Mouse (Mus musculus): ENCODE measurements at regions not wholly inside any gene's neighbourhood (a gene's known extent, or its start where the extent isn't known, plus 50 kb on each side); places are given as distances from the start of the nearest gene placed in this dataset.
"Not testable (repeated sequence)": the region's sequence is repeated elsewhere in the genome, so short reads cannot be mapped to it uniquely, and the experiment has no call there.

DNA sequence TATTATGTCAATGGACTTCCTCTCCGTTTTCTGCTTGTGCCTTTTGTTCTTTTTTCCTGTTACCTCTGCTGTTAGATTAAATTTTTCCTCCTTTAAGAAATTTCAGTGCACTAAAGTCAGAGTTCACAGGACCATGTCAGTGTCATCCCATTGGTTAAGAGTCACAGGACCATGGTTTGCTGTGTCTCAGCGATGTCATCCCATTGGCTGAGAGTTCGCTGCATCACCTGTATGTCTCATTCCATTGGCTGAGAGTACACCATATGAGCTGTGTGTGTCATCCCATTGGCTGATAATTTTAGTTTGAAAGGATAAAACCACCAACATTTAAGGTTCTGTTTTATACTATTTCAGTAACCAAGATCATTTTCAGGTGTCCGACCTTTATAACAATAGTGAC lies 50.7 kb upstream of the Jade1 start:
- no peak for DNase-seq

DNA sequence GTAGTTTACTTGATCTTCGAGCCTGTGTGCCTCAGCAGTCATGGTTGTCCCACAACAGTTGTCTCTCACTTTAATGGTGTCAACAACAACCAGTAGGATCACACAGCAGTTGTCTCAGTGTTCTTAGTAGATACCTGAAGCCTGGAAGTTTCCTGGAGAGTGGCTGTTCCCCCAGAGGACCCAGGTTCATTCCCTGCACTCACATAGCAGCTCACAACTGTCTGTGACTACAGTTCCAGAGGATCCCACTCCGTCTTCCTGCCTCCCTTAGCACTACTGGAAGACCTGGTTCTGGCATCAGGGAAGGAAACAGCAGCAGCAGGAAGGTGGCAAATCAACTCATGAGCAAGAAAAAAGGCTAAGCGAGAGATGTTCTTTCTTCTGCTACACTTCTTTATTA lies 53.4 kb upstream of the Jade1 start:
- no peak for DNase-seq

DNA sequence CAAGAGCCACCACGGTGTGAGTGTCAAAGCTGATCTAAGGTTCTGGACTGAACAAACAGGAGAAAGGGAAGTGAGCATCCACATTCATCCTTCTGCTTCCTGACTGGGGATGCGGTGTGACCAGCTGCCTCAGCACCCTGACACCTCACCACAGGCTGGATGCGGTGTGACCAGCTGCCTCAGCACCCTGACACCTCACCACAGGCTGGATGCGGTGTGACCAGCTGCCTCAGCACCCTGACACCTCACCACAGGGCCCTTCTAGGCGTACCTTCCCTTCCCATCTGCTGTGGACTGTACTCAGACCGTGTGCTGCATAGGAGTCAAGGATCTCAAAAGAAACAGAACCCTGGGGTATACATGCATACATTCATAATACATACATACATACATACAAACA lies 53.9 kb upstream of the Jade1 start:
- DNase-seq = not testable (repeated sequence)

DNA sequence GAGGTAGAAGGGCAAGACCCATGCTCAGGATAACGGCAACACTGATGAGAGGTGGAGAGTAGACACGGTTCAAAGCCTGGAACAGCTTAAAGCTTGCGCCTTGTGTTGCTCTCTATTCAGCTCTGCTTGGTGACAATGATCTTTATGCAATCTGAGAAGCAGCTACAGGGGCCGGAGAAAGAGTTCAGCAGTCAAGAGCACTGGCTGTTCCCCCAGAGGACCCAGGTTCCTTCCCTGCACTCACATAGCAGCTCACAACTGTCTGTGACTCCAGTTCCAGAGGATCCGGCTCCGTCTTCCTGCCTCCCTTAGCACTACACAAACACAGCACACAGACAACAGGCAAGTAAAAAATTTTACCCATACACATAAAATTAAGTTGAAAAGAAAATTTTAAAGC lies 54.4 kb upstream of the Jade1 start:
- no peak for DNase-seq

DNA sequence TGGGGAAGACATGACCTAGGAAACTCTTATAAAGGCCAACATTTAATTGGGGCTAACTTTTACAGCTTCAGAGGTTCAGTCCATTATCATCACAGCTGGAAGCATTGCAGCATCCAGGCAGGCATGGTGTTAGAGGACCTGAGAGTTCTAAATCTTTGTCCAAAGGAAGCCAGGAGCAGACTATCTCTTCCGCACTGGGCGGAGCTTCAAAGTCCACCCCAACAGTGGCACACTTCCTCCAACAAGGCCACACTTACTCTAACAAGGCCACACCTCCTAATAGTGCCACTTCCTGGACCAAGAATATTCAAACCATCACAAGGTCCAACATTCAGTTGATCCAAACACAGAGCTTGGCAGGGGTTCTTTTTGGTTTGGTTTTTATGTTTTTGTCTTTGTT lies 55.9 kb upstream of the Jade1 start:
- no peak for DNase-seq

DNA sequence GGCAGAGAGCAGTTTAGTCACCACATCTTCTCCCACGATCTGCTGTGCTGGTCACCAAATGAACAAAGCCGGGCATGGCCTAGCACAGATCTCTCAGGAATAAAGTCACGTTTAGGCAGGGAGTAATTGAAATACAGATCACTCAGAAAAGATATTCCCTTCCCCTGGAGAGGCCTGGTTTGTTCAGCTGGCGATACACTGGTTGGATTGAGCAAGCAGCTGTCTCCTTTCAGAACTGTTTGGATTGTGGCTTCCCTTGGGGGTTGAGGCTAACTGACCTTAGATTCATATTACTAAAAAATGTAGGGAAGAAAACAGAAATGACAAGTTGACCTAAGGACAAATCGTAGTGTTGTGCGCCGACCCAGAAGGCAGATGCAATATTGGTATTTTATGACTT lies 56.7 kb upstream of the Jade1 start:
- DNase-seq = peak; percentile 24

DNA sequence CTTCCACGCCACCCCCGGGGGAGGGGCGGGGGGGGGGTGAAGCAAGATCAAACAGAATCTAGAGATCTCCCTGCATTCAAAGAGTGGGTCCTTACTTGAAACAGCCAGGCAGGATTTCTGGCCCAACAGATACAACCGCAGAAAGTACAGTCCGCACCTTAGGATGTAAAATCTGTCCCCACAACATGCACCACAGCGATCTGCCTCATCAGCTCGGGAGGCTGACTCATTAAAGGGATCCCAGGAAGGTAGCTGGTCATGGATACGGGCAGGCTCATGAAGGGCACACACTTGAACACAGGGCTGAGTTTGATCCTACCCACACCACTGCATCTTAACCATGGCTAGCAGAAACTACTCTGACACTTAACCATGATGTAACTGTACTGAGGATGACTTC lies 57.8 kb upstream of the Jade1 start:
- no peak for DNase-seq

DNA sequence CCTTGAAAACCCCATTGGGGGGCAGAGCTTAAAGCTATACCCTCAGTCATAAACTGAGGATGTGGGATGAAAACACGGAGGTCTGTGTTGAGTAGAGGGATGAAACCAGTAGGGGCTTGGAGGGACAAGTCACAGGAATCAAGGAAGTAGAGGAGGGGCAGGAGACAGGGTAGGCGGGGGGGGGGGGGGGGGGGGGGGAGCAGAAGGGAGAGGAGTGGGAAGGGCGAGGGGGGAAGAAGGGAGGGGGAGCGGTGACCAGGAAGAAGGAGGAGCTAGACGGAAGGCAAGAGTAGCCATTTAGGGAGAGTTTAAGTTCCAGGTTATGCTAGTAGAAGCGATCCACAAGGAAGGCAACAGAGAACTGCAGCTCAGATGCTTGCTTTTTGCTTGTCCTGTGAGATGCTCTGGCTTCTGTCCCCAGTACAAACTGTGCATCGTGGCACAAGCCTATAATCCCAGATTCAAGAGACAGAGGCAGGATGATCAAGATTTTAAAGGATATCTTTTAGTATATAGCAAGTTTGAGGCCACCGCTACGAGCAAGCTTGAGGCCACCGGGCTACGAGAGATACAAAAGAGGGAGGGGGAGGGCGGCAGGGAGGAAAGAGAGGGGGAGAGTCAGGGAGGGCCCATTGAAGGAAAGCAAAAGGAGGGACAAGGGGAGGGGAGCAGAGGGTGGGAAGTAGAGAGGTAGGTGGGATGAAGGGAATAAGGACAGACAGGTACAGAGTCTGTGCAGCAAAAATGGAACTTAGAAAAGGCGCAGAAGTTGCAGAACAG lies 58.4 kb upstream of the Jade1 start:
- DNase-seq = no peak

DNA sequence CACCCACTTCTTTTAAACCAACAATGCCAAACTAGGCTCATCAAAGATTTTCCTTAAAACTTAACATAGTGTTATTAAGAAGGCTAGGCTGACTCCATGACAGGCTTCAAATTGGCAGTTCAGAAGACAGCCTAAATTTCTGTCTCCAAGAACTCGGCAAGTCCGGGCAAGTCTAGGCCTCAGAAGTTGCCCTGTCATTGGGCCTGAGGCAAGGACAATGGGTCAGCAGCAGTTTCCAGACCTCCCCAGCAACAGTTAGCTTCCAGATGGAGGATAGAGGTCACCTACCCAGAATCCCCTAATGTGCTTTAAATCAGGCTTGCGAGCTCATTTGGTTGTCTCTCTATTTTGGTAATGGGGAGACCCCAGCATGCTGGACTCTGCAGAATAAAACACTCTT lies 59.6 kb upstream of the Jade1 start:
- DNase-seq = no peak

DNA sequence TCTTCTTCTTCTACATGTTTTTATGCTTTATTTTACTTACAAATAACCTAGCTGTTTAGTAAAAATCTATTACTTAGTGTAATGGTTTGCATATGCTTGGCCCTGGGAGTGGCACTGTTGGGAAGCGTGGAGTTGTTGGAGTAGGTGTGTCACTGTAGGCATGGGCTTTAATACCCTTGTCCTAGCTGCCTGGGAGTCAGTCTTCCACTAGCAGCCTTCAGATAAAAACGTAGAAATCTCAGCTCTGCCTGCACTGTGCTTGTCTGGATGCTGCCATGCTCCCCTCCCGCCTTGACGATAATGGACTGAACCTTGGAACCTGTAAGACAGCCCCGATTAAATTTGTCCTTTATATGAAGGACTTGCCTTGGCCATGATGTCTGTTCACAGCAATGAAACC lies 60.4 kb upstream of the Jade1 start:
- no peak for DNase-seq

DNA sequence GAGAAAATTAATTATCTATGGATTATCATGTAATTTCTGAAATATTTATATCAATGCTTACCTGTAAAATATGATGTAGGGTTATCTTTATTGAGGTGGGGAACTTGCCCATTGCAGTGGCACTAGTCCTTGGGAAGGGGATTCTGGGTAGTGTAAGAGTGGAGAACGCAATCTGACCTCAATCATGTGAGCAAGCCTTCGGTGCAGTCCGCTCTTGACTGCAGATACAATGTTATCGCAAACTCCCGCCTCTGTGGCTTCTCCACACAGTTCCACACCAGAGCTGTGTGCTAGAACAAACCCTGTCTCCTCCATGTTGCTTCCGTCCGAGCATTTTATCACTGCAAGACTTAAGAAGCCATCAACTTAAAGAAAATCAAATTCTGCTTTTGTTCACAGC lies 62.1 kb upstream of the Jade1 start:
- DNase-seq = no peak

DNA sequence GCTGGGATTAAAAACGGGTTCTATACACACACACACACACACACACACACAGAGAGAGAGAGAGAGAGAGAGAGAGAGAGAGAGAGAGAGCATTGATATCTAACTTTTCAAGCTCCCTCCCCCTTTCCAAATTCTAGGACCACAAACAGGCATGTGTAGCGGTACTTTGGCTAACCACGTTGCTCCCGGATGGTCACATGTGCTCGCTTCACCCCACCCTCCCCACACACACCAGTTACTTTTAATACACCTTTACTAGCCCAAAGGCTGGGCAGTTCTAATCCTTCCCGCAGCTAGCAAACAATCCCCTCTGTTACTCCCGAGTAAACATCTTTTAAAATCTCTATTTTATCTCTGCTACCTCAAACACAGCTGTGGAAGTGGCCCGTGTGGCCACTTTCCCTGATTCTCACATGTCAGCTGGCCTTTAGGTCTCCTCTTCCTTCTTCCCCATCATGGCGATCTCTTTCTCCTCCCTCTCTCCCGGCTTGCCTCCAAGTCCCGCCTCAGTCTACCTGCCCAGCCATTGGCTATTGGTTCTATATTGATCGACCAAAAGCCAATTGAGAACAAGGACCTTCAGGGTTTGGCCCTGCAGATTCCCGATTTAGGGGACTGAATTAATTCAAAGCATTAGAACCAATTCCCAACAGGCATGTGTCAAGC lies 62.7 kb upstream of the Jade1 start:
- DNase-seq = no peak

DNA sequence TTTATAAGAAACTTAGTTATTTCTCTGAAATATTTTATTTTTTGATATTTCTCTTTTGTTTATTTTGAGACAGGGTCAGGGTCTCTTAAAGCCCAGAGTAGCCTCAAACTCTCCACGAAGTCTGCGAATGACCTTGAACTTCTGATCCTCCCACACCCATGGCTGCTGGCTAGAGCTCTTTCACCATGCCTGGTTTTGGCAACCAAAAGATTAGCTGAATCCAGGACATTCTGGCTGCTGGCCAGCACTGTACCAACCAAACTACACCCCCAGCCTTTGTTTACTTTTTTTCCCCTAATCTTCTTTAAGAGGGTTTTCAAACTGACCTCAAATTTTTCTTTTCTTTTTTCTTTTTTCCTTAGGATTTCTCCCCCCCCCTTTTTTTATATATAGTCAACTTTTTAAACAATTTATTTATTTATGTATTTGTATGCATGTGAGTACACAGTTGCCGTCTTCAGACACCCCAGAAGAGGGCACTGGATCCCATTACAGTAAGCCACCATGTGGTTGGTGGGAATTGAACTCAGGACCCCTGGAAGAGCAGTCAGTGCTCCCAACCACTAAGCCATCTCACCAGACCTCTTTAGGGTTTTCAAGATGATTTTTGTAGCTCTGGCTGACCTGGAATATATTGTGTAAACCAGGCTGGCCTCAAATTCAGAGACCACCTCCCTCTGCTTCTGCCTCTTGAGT lies 63.4 kb upstream of the Jade1 start:
- no peak for DNase-seq

DNA sequence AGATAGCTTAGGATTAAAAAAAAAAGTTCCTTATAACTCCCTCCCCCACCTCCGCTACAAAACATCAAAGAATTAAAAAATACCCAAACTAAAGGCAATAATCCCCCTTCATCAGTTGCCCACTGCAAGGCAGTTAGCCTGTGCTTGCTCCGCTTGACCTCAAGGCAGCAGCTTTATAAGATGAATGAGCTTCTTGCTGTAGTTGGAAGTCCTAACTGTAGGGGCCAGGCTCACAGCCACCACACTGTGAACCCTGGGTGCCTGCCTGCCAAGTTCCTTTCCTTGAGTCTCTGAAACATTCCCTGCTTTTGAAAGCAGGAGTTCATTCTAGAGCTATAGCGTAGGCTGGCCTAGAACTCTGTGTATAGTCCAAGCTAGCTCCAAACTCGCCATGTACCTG lies 64.3 kb upstream of the Jade1 start:
- DNase-seq = no peak

DNA sequence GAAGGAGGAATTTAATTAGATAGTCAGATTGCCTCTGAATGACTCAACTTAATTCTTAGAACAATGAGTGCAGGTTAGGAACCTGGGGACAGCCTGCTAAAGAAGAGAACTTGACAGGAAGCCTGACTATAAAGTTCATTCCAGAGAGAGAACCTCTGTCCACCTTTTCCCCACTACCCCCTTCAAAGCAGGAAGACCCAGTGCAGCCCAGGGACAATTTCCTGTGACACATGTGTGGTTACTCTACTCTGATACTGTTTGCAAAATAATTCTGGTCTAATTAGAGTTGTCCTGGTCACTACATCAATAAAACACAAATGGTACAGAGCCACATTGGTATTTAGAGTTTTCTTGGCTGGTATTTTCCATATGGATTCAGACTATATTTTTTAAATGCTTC lies 65.5 kb upstream of the Jade1 start:
- no peak for DNase-seq

DNA sequence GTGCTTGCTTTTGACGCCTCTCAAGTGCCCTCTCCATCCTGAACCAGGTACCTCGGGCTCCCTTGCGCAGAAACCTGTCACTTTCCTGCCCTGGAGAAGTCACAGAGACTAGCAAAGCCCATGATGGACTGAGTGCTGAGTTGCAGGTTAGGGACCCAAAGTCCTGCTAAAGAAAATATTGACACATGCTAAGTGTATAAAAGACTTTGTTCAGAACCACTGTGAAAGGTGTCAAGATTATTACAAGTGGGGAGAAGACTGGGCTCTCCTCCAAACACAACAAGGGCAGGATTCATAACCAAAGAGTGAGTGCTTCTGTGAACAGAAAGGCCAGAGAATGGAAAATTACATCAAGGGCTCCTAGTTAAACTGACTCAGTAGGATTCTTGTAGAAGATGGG lies 66.0 kb upstream of the Jade1 start:
- no peak for DNase-seq

DNA sequence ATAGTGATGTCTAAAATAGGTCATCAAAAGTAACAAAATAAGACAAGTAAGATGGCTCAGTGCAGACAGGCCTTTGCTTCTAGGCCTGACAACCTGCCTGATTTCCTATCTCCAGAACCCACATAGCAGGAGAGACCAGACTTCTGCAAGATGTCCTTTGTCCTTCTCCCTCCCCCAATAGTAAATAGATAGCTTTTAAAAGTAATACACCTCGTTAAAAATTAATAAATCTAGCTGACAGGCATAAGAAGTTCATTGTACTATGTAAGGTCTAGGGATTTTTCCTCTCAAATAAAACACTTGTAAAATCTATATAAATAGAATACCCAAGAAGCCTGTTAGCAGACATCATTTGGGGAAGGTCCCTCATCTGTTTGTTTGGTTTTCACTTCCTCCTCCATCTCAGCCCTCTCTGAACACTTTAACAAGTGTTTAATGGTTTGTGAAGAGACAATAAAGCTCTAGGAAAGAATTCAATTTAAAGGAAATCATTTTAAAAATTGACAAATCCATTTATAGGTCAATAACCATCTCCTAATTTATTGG lies 67.2 kb upstream of the Jade1 start:
- DNase-seq = no peak

DNA sequence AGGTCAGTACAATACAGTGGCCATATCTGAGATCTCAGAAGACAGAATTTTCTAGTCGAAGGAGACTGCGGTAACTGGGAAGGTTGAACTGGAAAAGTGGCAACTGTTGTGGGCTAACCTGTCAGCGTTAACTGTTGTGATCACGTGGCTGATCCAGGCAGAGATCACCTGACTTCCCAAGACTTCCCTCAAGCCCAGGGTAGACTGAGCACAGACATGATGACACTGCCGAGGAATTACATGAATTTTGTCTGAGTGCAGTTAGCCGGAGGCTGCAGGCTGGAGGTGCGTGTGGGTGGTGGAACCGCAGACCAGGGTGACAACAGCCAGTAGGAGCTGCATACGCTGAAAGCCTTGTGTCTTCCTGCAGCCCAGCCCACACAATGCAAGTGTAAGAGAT lies 70.6 kb upstream of the Jade1 start:
- no peak for DNase-seq

DNA sequence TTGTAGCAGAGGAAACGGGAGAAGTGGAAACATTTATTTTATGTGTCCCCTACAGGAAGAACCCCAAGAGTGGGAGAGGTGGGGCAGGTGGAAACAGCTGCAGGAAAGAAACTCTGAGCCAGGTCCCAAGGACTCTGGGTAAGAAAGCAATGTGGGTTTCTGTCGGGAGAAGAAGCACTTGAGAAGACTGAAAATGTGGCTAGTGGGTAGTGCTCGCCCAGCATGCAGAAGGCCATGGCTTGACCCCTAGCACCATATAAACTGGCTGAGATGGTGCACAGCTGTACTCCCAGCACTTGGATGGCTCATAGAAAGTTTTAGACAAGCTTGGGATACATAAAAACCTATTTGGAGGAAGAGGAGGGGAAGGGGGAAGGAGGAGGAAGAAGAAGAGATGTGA lies 71.9 kb upstream of the Jade1 start:
- no peak for DNase-seq

DNA sequence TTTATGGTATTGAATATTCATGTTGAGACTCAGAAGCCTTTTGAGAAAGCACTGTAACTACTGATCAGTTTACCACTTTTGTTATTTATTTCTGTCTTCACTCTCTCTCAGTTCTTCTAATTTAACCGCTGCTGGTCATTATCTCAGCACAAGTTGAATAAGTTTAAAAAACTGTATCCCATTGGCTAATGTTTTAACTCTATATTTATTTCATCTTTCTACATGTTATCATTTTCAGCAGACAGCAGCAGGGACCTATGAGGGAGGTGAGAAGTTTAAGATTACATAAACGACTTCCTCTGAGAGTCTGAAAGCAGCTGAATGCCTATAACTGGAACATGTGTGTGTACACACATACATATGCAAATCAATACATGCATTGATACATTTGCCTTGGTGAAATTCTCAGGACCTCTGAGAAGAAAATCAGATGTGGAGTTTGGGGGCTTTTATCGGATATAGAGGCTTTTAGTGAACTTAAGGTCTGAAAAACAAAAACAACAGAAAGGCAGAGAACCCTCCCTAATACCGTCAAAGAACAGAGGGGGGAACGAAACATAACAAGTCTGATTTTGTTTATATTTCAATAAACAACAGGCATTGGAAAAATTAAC lies 72.5 kb upstream of the Jade1 start:
- DNase-seq = no peak

DNA sequence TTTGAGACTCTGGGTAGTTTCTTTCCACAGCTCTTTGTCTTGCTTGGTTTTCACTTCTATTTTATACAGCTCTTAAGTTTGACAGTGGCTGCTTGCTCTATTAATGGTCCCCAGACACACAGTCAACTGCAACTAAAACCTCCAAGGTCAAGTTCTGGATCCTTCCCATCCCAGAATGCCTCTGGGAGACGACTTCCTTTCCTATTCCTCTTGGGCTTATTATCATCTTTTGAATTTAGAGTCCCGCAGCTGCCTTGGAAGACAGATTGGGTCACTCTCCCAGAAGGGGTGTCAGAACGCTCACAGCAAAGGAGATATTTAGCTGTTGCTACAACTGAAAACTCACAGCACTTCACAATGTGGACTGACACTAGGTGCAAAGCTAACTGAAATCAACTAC lies 75.3 kb upstream of the Jade1 start:
- no peak for DNase-seq

DNA sequence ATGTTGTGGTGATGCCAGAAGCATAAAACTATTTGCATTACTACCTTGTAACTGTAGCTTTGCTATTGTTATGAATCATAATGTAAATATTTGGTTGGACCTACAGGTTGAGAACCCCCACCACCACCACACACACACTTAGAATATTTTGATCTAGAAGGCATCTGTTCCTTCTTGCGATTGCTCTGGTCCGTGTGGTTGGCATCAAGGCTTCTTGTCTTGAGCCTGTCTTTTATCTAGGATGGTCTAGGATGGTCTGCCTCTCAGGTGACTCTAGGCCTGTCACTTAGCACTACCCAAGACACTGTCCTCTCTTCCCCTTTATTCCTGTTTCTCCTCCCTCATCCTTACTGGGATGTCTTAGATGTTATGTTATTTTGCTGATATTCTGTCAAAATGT lies 76.6 kb upstream of the Jade1 start:
- DNase-seq = no peak

DNA sequence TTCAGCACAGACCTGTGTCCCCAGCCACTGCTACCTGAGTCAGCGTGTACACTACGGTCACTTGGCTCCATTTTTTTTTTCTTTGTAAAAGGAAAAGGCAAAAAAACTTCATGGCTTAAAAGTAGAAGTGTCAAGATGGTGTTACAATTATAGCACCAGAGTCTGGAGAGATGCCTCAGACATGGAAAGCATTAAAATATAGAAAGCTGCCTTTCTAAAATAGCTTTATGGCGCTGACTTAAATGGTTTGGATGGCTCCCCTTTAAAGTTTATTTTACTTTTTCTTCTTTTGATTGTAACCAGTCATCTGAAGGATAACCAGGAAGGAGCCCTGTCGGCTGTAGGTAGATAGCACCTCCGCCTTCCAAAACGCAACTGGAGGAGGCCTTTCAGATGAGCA lies 79.0 kb upstream of the Jade1 start:
- DNase-seq = no peak
